Mouse (Mus musculus): ENCODE measurements around the gene Mob1b.

GRCm38 (mm10) chr5:88679341-88679740 lies 41.3 kb upstream of the Mob1b start:
- no peak for TF ChIP-seq CTCF (IDR thresholded peaks at IDR 0.05)
- no peak for TF ChIP-seq EP300 (IDR thresholded peaks at IDR 0.05)

Data from lung, postnatal 0 days (tissue).